Mouse (Mus musculus): ENCODE results near the gene Tmem231. TPM values are rescaled to one million over a fixed set of nuclear protein-coding genes. Genes with fewer than 3 reads are reported as not detected.

The Tmem231 gene
- polyA plus RNA-seq (2014; fragmentation: Nextera tagmentation; extraction: Ambion mirVana): 14.9 and 15.8 TPM in 2 replicates

- H3K9ac ChIP-seq (ENCODE audit: low read depth, low read length): peak within 1 kb of the TSS; percentile 76
- DNase-seq (ENCODE audit: low spot score) (peak; percentile 97), ATAC-seq (ENCODE audit: low read depth) (peak; percentile 100)
- no peaks in the 10 kb centered on the region for H3K27me3 ChIP-seq (replicated peaks; ENCODE audit: control insufficient read depth, insufficient read depth, low read length)
- no peaks in the 10 kb centered on the region for H3K9me3 ChIP-seq (ENCODE audit: control insufficient read depth, low read length)
- peak within 1 kb of the TSS; percentile 95 for H3K4me2 ChIP-seq (ENCODE audit: low read depth, low read length)
- under 1% methylated on average over 48 of the region's 53 CpGs for WGBS
- H3K4me3 ChIP-seq (ENCODE audit: low read depth, low read length): peak within 1 kb of the TSS; percentile 79
- peak within 1 kb of the TSS; percentile 77 for H3K27ac ChIP-seq (replicated peaks; ENCODE audit: low read depth, low read length)
- H3K4me1 ChIP-seq (ENCODE audit: control insufficient read depth, insufficient read depth, low read length): peaks cover 7% of the 10 kb centered on the region
- H3K36me3 ChIP-seq (ENCODE audit: control insufficient read depth, insufficient read depth, low read length): no peaks in the 10 kb centered on the region
Measured at GRCm38 (mm10) chr8:111933348-111934076, at the start of gene Tmem231. Gene Tmem231 (minus strand): TSS chr8:111933881.

GRCm38 (mm10) chr8:111982116-111982515, 48.4 kb upstream of the Tmem231 start:
- H3K9ac ChIP-seq (ENCODE audit: low read depth, low read length): no peak overlapping the region
- no peaks in the 10 kb centered on the region for H3K9me3 ChIP-seq (ENCODE audit: control insufficient read depth, low read length)
- no peak overlapping the region for H3K4me3 ChIP-seq (ENCODE audit: low read depth, low read length)
- ATAC-seq (ENCODE audit: low read depth) (0 out of 2 replicates have a peak, but pooled peaks have one; percentile 18), DNase-seq (ENCODE audit: low spot score) (no peak)
- WGBS: 75% methylated on average over 7 of the region's 7 CpGs
- H3K36me3 ChIP-seq (ENCODE audit: control insufficient read depth, insufficient read depth, low read length): peaks cover 43% of the 10 kb centered on the region
- no peak overlapping the region for H3K4me2 ChIP-seq (ENCODE audit: low read depth, low read length)
- no peak overlapping the region for H3K27ac ChIP-seq (replicated peaks; ENCODE audit: low read depth, low read length)
- no peaks in the 10 kb centered on the region for H3K27me3 ChIP-seq (replicated peaks; ENCODE audit: control insufficient read depth, insufficient read depth, low read length)
- no peaks in the 10 kb centered on the region for H3K4me1 ChIP-seq (ENCODE audit: control insufficient read depth, insufficient read depth, low read length)

GRCm38 (mm10) chr8:111978147-111978546, 44.5 kb upstream of the Tmem231 start:
- DNase-seq (ENCODE audit: low spot score) (no peak), ATAC-seq (ENCODE audit: low read depth) (no peak)
- WGBS: 76% methylated on average over 10 of the region's 10 CpGs
- H3K27ac ChIP-seq (replicated peaks; ENCODE audit: low read depth, low read length): no peak overlapping the region
- no peak overlapping the region for H3K9ac ChIP-seq (ENCODE audit: low read depth, low read length)
- H3K9me3 ChIP-seq (ENCODE audit: control insufficient read depth, low read length): no peaks in the 10 kb centered on the region
- H3K4me2 ChIP-seq (ENCODE audit: low read depth, low read length): no peak overlapping the region
- H3K36me3 ChIP-seq (ENCODE audit: control insufficient read depth, insufficient read depth, low read length): peaks cover 46% of the 10 kb centered on the region
- H3K27me3 ChIP-seq (replicated peaks; ENCODE audit: control insufficient read depth, insufficient read depth, low read length): no peaks in the 10 kb centered on the region
- H3K4me3 ChIP-seq (ENCODE audit: low read depth, low read length): no peak overlapping the region
- no peaks in the 10 kb centered on the region for H3K4me1 ChIP-seq (ENCODE audit: control insufficient read depth, insufficient read depth, low read length)

- WGBS: 88% methylated on average over 2 of the region's 2 CpGs
Measured at GRCm38 (mm10) chr8:111976326-111976725, 42.6 kb upstream of the Tmem231 start.

GRCm38 (mm10) chr8:111975706-111976105, 42.0 kb upstream of the Tmem231 start:
- H3K36me3 ChIP-seq (ENCODE audit: control insufficient read depth, insufficient read depth, low read length): peaks cover 54% of the 10 kb centered on the region
- no peak overlapping the region for H3K27ac ChIP-seq (replicated peaks; ENCODE audit: low read depth, low read length)
- no peaks in the 10 kb centered on the region for H3K4me1 ChIP-seq (ENCODE audit: control insufficient read depth, insufficient read depth, low read length)
- H3K4me3 ChIP-seq (ENCODE audit: low read depth, low read length): no peak overlapping the region
- H3K4me2 ChIP-seq (ENCODE audit: low read depth, low read length): no peak overlapping the region
- no peak overlapping the region for H3K9ac ChIP-seq (ENCODE audit: low read depth, low read length)
- no peak for DNase-seq (ENCODE audit: low spot score)
- WGBS: 92% methylated on average over 2 of the region's 2 CpGs
- H3K9me3 ChIP-seq (ENCODE audit: control insufficient read depth, low read length): no peaks in the 10 kb centered on the region
- ATAC-seq (ENCODE audit: low read depth): no peak
- no peaks in the 10 kb centered on the region for H3K27me3 ChIP-seq (replicated peaks; ENCODE audit: control insufficient read depth, insufficient read depth, low read length)

More at GRCm38 (mm10) chr8:111976326-111976725, 42.6 kb upstream of the Tmem231 start:
- Histone ChIP-seq H3K4me1 (ENCODE audit: control insufficient read depth, insufficient read depth, low read length) (no peaks in the 10 kb centered on the region), H3K4me3 (ENCODE audit: low read depth, low read length) (no peak overlapping the region), H3K9me3 (ENCODE audit: control insufficient read depth, low read length) (no peaks in the 10 kb centered on the region), H3K27me3 (replicated peaks; ENCODE audit: control insufficient read depth, insufficient read depth, low read length) (no peaks in the 10 kb centered on the region), H3K4me2 (ENCODE audit: low read depth, low read length) (no peak overlapping the region), H3K36me3 (ENCODE audit: control insufficient read depth, insufficient read depth, low read length) (peaks cover 55% of the 10 kb centered on the region), H3K27ac (replicated peaks; ENCODE audit: low read depth, low read length) (no peak overlapping the region), H3K9ac (ENCODE audit: low read depth, low read length) (no peak overlapping the region)
- DNase-seq (ENCODE audit: low spot score) (no peak), ATAC-seq (ENCODE audit: low read depth) (no peak)

GRCm38 (mm10) chr8:111974138-111974537, 40.5 kb upstream of the Tmem231 start:
- ATAC-seq (ENCODE audit: low read depth): no peak
- Histone ChIP-seq H3K4me2 (ENCODE audit: low read depth, low read length) (no peak overlapping the region), H3K9ac (ENCODE audit: low read depth, low read length) (no peak overlapping the region), H3K36me3 (ENCODE audit: control insufficient read depth, insufficient read depth, low read length) (peaks cover 51% of the 10 kb centered on the region), H3K27ac (replicated peaks; ENCODE audit: low read depth, low read length) (no peak overlapping the region), H3K4me1 (ENCODE audit: control insufficient read depth, insufficient read depth, low read length) (no peaks in the 10 kb centered on the region), H3K27me3 (replicated peaks; ENCODE audit: control insufficient read depth, insufficient read depth, low read length) (no peaks in the 10 kb centered on the region), H3K9me3 (ENCODE audit: control insufficient read depth, low read length) (no peaks in the 10 kb centered on the region), H3K4me3 (ENCODE audit: low read depth, low read length) (no peak overlapping the region)
- no peak for DNase-seq (ENCODE audit: low spot score)
- 94% methylated on average over 12 of the region's 12 CpGs for WGBS

GRCm38 (mm10) chr8:111968991-111969390, 35.3 kb upstream of the Tmem231 start:
- Histone ChIP-seq H3K27ac (replicated peaks; ENCODE audit: low read depth, low read length) (no peak overlapping the region), H3K4me2 (ENCODE audit: low read depth, low read length) (no peak overlapping the region), H3K36me3 (ENCODE audit: control insufficient read depth, insufficient read depth, low read length) (peaks cover 19% of the 10 kb centered on the region; the same call in 1 of the 2 replicates), H3K9ac (ENCODE audit: low read depth, low read length) (no peak overlapping the region), H3K4me3 (ENCODE audit: low read depth, low read length) (no peak overlapping the region), H3K4me1 (ENCODE audit: control insufficient read depth, insufficient read depth, low read length) (peaks cover 4% of the 10 kb centered on the region), H3K27me3 (replicated peaks; ENCODE audit: control insufficient read depth, insufficient read depth, low read length) (no peaks in the 10 kb centered on the region), H3K9me3 (ENCODE audit: control insufficient read depth, low read length) (no peaks in the 10 kb centered on the region)
- DNase-seq (ENCODE audit: low spot score) (no peak), ATAC-seq (ENCODE audit: low read depth) (no peak)
- 45% methylated on average over 5 of the region's 5 CpGs for WGBS

- WGBS: 87% methylated on average over 10 of the region's 10 CpGs
- DNase-seq (ENCODE audit: low spot score) (no peak), ATAC-seq (ENCODE audit: low read depth) (no peak)
- Histone ChIP-seq H3K4me1 (ENCODE audit: control insufficient read depth, insufficient read depth, low read length) (peaks cover 4% of the 10 kb centered on the region), H3K36me3 (ENCODE audit: control insufficient read depth, insufficient read depth, low read length) (peaks cover 18% of the 10 kb centered on the region; the same call in 1 of the 2 replicates), H3K27me3 (replicated peaks; ENCODE audit: control insufficient read depth, insufficient read depth, low read length) (no peaks in the 10 kb centered on the region), H3K4me3 (ENCODE audit: low read depth, low read length) (no peak overlapping the region), H3K27ac (replicated peaks; ENCODE audit: low read depth, low read length) (no peak overlapping the region), H3K9ac (ENCODE audit: low read depth, low read length) (no peak overlapping the region), H3K9me3 (ENCODE audit: control insufficient read depth, low read length) (no peaks in the 10 kb centered on the region), H3K4me2 (ENCODE audit: low read depth, low read length) (no peak overlapping the region)
Measured at GRCm38 (mm10) chr8:111968541-111968940, 34.9 kb upstream of the Tmem231 start.
